Mouse (Mus musculus) lung, adult 2 months (tissue): Measurements from ENCODE around the gene Gabrb2.

Experiments used
- CTCF ChIP-seq: fragments of 200-500 bp; IDR thresholded peaks from 2 replicates; pipeline ENCODE4 v1.5.1; 2011; ENCODE audit warnings: mild to moderate bottlenecking, low read length, control low read depth; ENCODE audit not compliant: insufficient read depth
- POLR2A ChIP-seq: fragments of 200-500 bp; IDR thresholded peaks from 2 replicates; pipeline ENCODE4 v1.6.1; 2011; ENCODE audit warnings: low read depth, mild to moderate bottlenecking, control low read depth, low read length, borderline replicate concordance; ENCODE audit errors: extremely low read depth

DNA sequence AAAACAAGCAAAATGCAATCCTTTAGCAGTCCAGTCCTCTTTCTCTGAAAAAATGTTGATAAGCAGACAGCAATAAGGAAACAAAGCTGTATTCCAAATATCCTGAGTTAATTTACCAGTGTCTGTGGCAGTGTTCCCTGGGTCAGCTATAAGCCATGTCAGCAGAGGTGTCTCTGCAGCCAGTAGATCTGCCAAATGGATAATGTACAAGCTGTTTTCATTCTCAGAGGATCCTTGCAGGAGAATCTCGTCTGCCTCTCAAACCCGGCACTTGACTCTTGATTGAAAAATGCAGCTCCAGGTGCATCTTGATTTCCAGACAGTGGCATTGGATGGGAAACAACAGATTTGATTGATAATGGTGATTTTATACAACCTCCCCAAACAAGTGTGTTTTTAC is 198.6 kb downstream of the Gabrb2 start:
- TF ChIP-seq POLR2A (no peak), CTCF (no peak)
